Mouse (Mus musculus): ENCODE results near the gene Tmem18. TPM values are rescaled to one million over a fixed set of nuclear protein-coding genes. Genes with fewer than 3 reads are reported as not detected.

Tmem18 gene
- polyA plus RNA-seq (2014; fragmentation: Nextera tagmentation; extraction: Ambion mirVana) = 25.8 and 27.0 TPM in 2 replicates

DNA sequence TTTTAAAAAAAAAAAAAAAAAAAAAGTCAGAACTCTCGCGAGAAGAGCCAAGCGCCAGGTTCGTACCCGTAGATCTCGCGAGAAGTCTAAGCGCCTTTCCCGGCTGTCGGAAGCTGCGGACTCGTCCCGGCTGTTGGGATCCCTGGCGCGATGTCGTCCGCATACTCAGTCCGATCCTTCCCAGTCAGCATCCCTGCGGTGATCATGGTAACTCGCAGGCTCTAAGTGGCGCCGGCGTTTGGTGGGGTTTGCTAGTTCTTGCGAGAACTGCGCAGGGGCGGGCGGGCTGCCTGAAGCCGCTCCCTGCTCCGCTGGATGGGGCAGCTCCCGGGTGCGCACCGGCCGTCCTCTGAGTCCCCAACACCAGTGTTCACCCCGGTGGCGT, at the start of gene Tmem18:
TSS of gene Tmem18 (plus strand) at position 71 of the 385 bp plus-strand sequence.
- Histone ChIP-seq H3K4me3 (ENCODE audit: low read depth, low read length) (peak within 1 kb of the TSS; percentile 50), H3K27me3 (ENCODE audit: control insufficient read depth, insufficient read depth, low read length) (no peaks in the 10 kb centered on the region), H3K27ac (replicated peaks; ENCODE audit: low read depth, low read length) (no peak within 1 kb of the TSS), H3K9ac (ENCODE audit: low read length) (peak within 1 kb of the TSS; percentile 64), H3K36me3 (ENCODE audit: control insufficient read depth, insufficient read depth, low read length) (no peaks in the 10 kb centered on the region), H3K9me3 (ENCODE audit: control insufficient read depth, low read length) (no peaks in the 10 kb centered on the region), H3K4me1 (ENCODE audit: control insufficient read depth, insufficient read depth, low read length) (no peaks in the 10 kb centered on the region), H3K4me2 (ENCODE audit: low read depth, severe bottlenecking) (peak within 1 kb of the TSS; percentile 80)
- ATAC-seq (ENCODE audit: insufficient number of reproducible peaks, low FRiP score, low TSS enrichment, low read depth) = peak; percentile 86; the same call in 1 of the 2 replicates
- DNase-seq (ENCODE audit: low spot score) = peak; percentile 85
- under 1% methylated on average over 35 of the region's 35 CpGs for WGBS

DNA sequence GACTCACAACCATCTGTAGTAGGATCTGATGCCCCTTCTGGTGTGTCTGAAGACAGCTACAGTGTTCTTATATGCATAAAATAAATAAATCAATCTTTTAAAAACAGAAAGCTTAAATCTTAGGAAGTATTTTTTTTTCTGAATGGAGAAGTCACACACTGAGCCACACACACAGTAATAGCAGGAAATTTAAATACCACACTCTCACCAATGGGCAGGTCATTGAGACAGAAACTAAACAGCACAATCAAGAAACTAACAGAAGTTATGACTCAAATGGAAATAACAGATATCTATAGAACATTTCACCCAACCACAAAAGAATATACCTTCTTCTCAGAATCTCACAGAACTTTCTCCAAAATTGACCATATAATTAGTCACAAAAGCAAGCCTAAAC, 26.9 kb upstream of the Tmem18 start:
- no peaks in the 10 kb centered on the region for H3K36me3 ChIP-seq (ENCODE audit: control insufficient read depth, insufficient read depth, low read length)
- no peak overlapping the region for H3K9ac ChIP-seq (ENCODE audit: low read length)
- H3K4me2 ChIP-seq (ENCODE audit: low read depth, severe bottlenecking) = no peak overlapping the region
- H3K27me3 ChIP-seq (ENCODE audit: control insufficient read depth, insufficient read depth, low read length) = no peaks in the 10 kb centered on the region
- no peaks in the 10 kb centered on the region for H3K4me1 ChIP-seq (ENCODE audit: control insufficient read depth, insufficient read depth, low read length)
- no peak overlapping the region for H3K4me3 ChIP-seq (ENCODE audit: low read depth, low read length)
- DNase-seq (ENCODE audit: low spot score) = no peak
- no peaks in the 10 kb centered on the region for H3K9me3 ChIP-seq (ENCODE audit: control insufficient read depth, low read length)
- H3K27ac ChIP-seq (replicated peaks; ENCODE audit: low read depth, low read length) = no peak overlapping the region
- ATAC-seq (ENCODE audit: insufficient number of reproducible peaks, low FRiP score, low TSS enrichment, low read depth) = no peak

DNA sequence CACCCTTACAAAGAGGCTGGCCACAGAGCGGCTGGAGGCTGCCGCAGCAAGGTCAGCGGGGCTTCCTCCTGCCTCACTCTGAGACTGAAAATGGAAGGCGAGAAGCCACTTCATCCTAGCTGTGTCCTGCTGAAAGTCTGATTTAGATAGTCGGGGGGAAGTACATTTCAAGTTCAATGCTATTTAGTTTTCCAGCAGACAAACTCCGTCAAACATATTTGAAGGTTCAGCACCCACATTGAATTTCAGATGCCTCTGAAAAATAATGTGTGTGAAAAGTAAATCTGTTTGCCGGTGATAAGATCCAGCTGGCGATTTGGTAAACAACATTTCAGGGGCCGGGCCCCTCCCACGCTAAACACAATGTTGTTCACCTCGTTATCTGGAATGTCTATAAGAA, 22.8 kb upstream of the Tmem18 start:
- ATAC-seq (ENCODE audit: insufficient number of reproducible peaks, low FRiP score, low TSS enrichment, low read depth) = no peak
- 22% methylated on average over 11 of the region's 11 CpGs for WGBS
- Histone ChIP-seq H3K36me3 (ENCODE audit: control insufficient read depth, insufficient read depth, low read length) (no peaks in the 10 kb centered on the region), H3K4me1 (ENCODE audit: control insufficient read depth, insufficient read depth, low read length) (no peaks in the 10 kb centered on the region), H3K9me3 (ENCODE audit: control insufficient read depth, low read length) (no peaks in the 10 kb centered on the region), H3K9ac (ENCODE audit: low read length) (no peak overlapping the region), H3K27me3 (ENCODE audit: control insufficient read depth, insufficient read depth, low read length) (no peaks in the 10 kb centered on the region), H3K4me3 (ENCODE audit: low read depth, low read length) (no peak overlapping the region), H3K27ac (replicated peaks; ENCODE audit: low read depth, low read length) (no peak overlapping the region), H3K4me2 (ENCODE audit: low read depth, severe bottlenecking) (no peak overlapping the region)
- peak; percentile 34 for DNase-seq (ENCODE audit: low spot score)

DNA sequence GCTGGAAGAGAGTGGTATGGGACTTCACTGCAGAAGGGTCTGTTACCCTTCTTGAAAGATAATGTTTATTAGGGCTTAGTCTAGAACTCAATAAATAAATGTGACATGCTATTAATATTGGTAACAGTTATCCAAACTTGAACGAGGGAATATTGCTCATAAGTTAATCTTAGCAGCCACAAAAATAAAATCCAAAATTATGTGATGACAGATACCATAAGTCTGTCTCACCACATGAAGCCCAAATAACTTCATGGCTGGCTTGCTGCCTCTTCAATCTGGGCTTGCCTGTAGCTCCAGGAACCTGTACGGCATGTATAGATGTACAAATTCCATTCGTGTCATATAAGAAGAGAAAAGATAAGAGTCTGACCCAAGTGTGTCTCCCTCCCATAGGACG, 12.2 kb upstream of the Tmem18 start:
- Histone ChIP-seq H3K4me2 (ENCODE audit: low read depth, severe bottlenecking) (no peak overlapping the region), H3K27ac (replicated peaks; ENCODE audit: low read depth, low read length) (no peak overlapping the region), H3K4me3 (ENCODE audit: low read depth, low read length) (no peak overlapping the region), H3K27me3 (ENCODE audit: control insufficient read depth, insufficient read depth, low read length) (no peaks in the 10 kb centered on the region), H3K4me1 (ENCODE audit: control insufficient read depth, insufficient read depth, low read length) (no peaks in the 10 kb centered on the region), H3K9me3 (ENCODE audit: control insufficient read depth, low read length) (no peaks in the 10 kb centered on the region), H3K36me3 (ENCODE audit: control insufficient read depth, insufficient read depth, low read length) (no peaks in the 10 kb centered on the region), H3K9ac (ENCODE audit: low read length) (no peak overlapping the region)
- 90% methylated on average over 4 of the region's 4 CpGs for WGBS
- no peak for DNase-seq (ENCODE audit: low spot score)
- ATAC-seq (ENCODE audit: insufficient number of reproducible peaks, low FRiP score, low TSS enrichment, low read depth) = no peak

DNA sequence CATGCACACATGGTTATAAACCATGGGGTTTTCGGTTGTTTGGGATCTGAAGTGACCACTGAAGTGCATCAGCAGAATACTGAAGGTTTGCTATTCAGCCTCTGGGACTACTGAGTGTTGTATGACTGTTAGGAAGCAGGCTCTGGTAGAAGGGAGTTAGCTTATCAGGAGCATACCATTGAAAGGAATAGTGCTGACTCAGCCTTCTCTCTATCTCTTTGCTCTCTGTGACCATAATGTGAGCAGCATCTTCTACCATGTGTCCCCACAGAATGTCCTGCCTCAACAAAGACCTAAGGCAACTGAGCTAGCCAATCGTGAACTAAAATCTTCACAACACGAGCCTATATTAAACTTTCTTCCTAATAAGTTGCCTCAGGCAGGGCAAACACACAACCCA, 8.3 kb upstream of the Tmem18 start:
- Histone ChIP-seq H3K4me2 (ENCODE audit: low read depth, severe bottlenecking) (no peak overlapping the region), H3K27ac (replicated peaks; ENCODE audit: low read depth, low read length) (no peak overlapping the region), H3K9ac (ENCODE audit: low read length) (no peak overlapping the region), H3K4me3 (ENCODE audit: low read depth, low read length) (no peak overlapping the region), H3K27me3 (ENCODE audit: control insufficient read depth, insufficient read depth, low read length) (no peaks in the 10 kb centered on the region), H3K36me3 (ENCODE audit: control insufficient read depth, insufficient read depth, low read length) (no peaks in the 10 kb centered on the region), H3K4me1 (ENCODE audit: control insufficient read depth, insufficient read depth, low read length) (no peaks in the 10 kb centered on the region), H3K9me3 (ENCODE audit: control insufficient read depth, low read length) (no peaks in the 10 kb centered on the region)
- ATAC-seq (ENCODE audit: insufficient number of reproducible peaks, low FRiP score, low TSS enrichment, low read depth) (no peak), DNase-seq (ENCODE audit: low spot score) (no peak)
- 73% methylated on average over 3 of the region's 3 CpGs for WGBS

DNA sequence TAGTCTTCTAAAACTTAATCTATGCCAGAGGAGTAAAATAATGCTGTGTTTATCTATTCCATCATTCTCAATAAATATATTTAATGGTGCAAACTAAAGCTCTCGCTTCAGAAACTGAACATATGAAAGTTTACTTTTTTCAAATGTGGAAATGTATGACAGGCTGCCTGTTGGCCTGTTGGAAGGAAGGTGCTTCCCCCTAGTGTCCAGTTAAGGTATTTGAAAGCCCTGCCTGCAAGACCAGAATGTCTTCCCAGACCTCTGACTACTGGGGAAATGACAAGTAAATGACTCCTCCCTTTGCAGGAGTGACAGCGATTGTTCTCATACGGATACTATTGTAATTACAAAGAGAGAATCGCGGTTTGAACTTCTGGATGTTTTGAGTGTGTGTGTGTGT, 6.2 kb upstream of the Tmem18 start:
- H3K4me3 ChIP-seq (ENCODE audit: low read depth, low read length) = no peak overlapping the region
- DNase-seq (ENCODE audit: low spot score) (peak; percentile 75), ATAC-seq (ENCODE audit: insufficient number of reproducible peaks, low FRiP score, low TSS enrichment, low read depth) (no peak)
- H3K9ac ChIP-seq (ENCODE audit: low read length) = no peak overlapping the region
- no peaks in the 10 kb centered on the region for H3K27me3 ChIP-seq (ENCODE audit: control insufficient read depth, insufficient read depth, low read length)
- H3K27ac ChIP-seq (replicated peaks; ENCODE audit: low read depth, low read length) = no peak overlapping the region
- 25% methylated on average over 5 of the region's 5 CpGs for WGBS
- no peaks in the 10 kb centered on the region for H3K9me3 ChIP-seq (ENCODE audit: control insufficient read depth, low read length)
- H3K4me1 ChIP-seq (ENCODE audit: control insufficient read depth, insufficient read depth, low read length) = no peaks in the 10 kb centered on the region
- H3K36me3 ChIP-seq (ENCODE audit: control insufficient read depth, insufficient read depth, low read length) = no peaks in the 10 kb centered on the region
- H3K4me2 ChIP-seq (ENCODE audit: low read depth, severe bottlenecking) = no peak overlapping the region

DNA sequence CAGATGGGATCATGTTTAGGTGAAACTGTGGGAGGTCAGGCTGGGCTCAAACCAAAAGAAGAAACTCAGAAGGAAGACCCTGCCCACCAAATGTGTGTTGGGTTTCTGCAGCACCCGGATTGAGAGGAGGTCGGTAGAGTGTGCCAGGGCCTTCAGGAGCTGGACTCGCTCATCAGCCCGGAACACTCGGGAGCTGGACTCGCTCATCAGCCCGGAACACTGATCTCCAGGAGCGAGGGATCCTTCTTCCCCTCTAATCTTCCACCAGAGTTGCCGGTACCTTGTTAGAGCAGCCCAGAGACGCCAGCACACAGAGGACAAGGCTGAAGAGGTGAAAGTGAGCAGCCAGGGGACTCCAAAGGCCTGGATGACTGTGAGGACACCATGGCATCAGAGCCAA, 2.9 kb upstream of the Tmem18 start:
- H3K9ac ChIP-seq (ENCODE audit: low read length) = no peak overlapping the region
- H3K27ac ChIP-seq (replicated peaks; ENCODE audit: low read depth, low read length) = no peak overlapping the region
- H3K4me3 ChIP-seq (ENCODE audit: low read depth, low read length) = no peak overlapping the region
- H3K4me1 ChIP-seq (ENCODE audit: control insufficient read depth, insufficient read depth, low read length) = no peaks in the 10 kb centered on the region
- H3K27me3 ChIP-seq (ENCODE audit: control insufficient read depth, insufficient read depth, low read length) = no peaks in the 10 kb centered on the region
- no peak for ATAC-seq (ENCODE audit: insufficient number of reproducible peaks, low FRiP score, low TSS enrichment, low read depth)
- no peaks in the 10 kb centered on the region for H3K9me3 ChIP-seq (ENCODE audit: control insufficient read depth, low read length)
- H3K36me3 ChIP-seq (ENCODE audit: control insufficient read depth, insufficient read depth, low read length) = no peaks in the 10 kb centered on the region
- no peak for DNase-seq (ENCODE audit: low spot score)
- WGBS = 91% methylated on average over 10 of the region's 10 CpGs
- H3K4me2 ChIP-seq (ENCODE audit: low read depth, severe bottlenecking) = no peak overlapping the region

DNA sequence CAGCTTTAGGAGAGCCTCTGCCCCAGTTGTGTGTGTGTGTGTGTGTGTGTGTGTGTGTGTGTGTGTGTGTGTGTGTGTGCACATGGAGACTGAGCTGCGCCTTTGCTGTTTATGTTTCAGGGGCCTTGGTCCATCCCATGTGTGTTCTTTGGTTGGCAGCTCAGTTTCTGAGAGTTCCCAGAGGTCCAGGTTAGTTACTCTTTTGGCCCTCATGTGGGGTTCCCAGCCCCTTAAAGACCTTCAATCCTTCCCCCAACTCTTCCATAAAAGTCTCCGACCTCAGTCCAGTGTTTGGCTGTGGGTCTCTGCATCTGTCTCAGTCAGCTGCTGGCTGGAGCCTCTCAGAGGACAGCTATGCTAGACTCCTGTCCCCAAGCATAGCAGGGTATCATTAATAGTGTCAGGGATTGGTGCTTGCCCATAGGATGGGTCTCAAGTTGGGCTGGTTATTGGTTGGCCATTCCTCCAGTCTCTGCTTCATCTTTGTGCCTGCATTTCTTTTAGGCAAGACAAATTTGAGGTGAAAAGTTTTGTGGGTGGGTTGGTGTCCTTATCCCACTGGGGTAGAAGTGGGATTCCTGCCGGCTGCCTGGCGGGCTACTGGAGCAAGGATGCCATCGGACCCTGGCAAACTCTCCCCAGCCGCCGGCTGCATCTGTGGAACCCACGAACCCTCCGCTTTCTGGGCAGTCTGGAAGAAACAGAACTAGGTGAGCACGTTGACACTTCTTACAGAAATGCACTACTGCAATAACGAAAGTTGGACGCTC, 455 bp upstream of the Tmem18 start:
- Histone ChIP-seq H3K4me2 (ENCODE audit: low read depth, severe bottlenecking) (peak overlapping the region; percentile 80), H3K9me3 (ENCODE audit: control insufficient read depth, low read length) (no peaks in the 10 kb centered on the region), H3K27me3 (ENCODE audit: control insufficient read depth, insufficient read depth, low read length) (no peaks in the 10 kb centered on the region), H3K4me1 (ENCODE audit: control insufficient read depth, insufficient read depth, low read length) (no peaks in the 10 kb centered on the region), H3K4me3 (ENCODE audit: low read depth, low read length) (peak overlapping the region; percentile 50), H3K36me3 (ENCODE audit: control insufficient read depth, insufficient read depth, low read length) (no peaks in the 10 kb centered on the region), H3K27ac (replicated peaks; ENCODE audit: low read depth, low read length) (no peak overlapping the region), H3K9ac (ENCODE audit: low read length) (peak overlapping the region; percentile 64)
- WGBS = 14% methylated on average over 12 of the region's 12 CpGs
- ATAC-seq (ENCODE audit: insufficient number of reproducible peaks, low FRiP score, low TSS enrichment, low read depth) = no peak
- no peak for DNase-seq (ENCODE audit: low spot score)

DNA sequence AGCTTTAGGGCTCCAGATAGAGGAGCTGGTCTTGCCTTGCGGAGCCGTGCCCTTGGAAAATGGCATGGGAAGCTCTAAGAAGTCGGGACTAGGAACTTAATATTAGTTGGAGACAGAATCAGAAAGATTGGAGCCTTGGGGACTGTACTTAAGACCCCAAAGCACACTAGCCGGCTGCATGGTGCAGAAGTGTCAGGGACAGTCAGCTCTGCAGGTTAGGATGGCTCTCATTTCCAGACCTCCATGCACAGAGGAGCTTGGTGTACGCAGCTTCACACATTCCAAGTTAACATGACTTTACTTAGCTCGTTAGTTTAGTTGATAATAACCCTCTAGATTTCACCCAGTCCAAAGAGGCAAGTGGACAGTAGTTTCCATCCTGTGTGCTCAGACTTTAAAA, 637 bp downstream of the Tmem18 start:
- Histone ChIP-seq H3K4me1 (ENCODE audit: control insufficient read depth, insufficient read depth, low read length) (no peaks in the 10 kb centered on the region), H3K4me2 (ENCODE audit: low read depth, severe bottlenecking) (peak overlapping the region; percentile 80), H3K36me3 (ENCODE audit: control insufficient read depth, insufficient read depth, low read length) (no peaks in the 10 kb centered on the region), H3K9me3 (ENCODE audit: control insufficient read depth, low read length) (no peaks in the 10 kb centered on the region), H3K27me3 (ENCODE audit: control insufficient read depth, insufficient read depth, low read length) (no peaks in the 10 kb centered on the region), H3K4me3 (ENCODE audit: low read depth, low read length) (peak overlapping the region; percentile 50), H3K27ac (replicated peaks; ENCODE audit: low read depth, low read length) (no peak overlapping the region), H3K9ac (ENCODE audit: low read length) (peak overlapping the region; percentile 59)
- ATAC-seq (ENCODE audit: insufficient number of reproducible peaks, low FRiP score, low TSS enrichment, low read depth) (peak; percentile 10; the same call in 1 of the 2 replicates), DNase-seq (ENCODE audit: low spot score) (no peak)
- 15% methylated on average over 6 of the region's 6 CpGs for WGBS

Data from limb, embryonic 11.5 days (tissue).